Mouse (Mus musculus): ENCODE data around the gene Tex36.

Tex36 gene

GRCm38 (mm10) chr7:133591750-133592149, 10.2 kb downstream of the Tex36 start:
- DNase-seq (ENCODE audit: low spot score in 2 of 2), result no peak

GRCm38 (mm10) chr7:133583216-133583615, 18.7 kb downstream of the Tex36 start:
- no peak for DNase-seq (ENCODE audit: low spot score in 2 of 2)

- no peak for DNase-seq (ENCODE audit: low spot score in 2 of 2)
Observed at GRCm38 (mm10) chr7:133580296-133580640, 21.7 kb downstream of the Tex36 start.

GRCm38 (mm10) chr7:133579491-133580295, 22.3 kb downstream of the Tex36 start:
- DNase-seq (ENCODE audit: low spot score in 2 of 2), result no peak

- no peak for DNase-seq (ENCODE audit: low spot score in 2 of 2)
Observed at GRCm38 (mm10) chr7:133576825-133577224, 25.1 kb downstream of the Tex36 start.

GRCm38 (mm10) chr7:133576281-133576680, 25.7 kb downstream of the Tex36 start:
- DNase-seq (ENCODE audit: low spot score in 2 of 2), result no peak

- DNase-seq (ENCODE audit: low spot score in 2 of 2), result no peak
Observed at GRCm38 (mm10) chr7:133571927-133572326, 30.0 kb downstream of the Tex36 start.

GRCm38 (mm10) chr7:133569194-133569880, 32.6 kb downstream of the Tex36 start:
- DNase-seq (ENCODE audit: low spot score in 2 of 2), result no peak

- DNase-seq (ENCODE audit: low spot score in 2 of 2), result no peak
Observed at GRCm38 (mm10) chr7:133564600-133564999, 37.4 kb downstream of the Tex36 start.

GRCm38 (mm10) chr7:133563175-133563824, 38.7 kb downstream of the Tex36 start:
- no peak for DNase-seq (ENCODE audit: low spot score in 2 of 2)

GRCm38 (mm10) chr7:133555786-133556492, 46.0 kb downstream of the Tex36 start:
- no peak for DNase-seq (ENCODE audit: low spot score in 2 of 2)

GRCm38 (mm10) chr7:133552306-133552991, 49.5 kb downstream of the Tex36 start:
- DNase-seq (ENCODE audit: low spot score in 2 of 2), result no peak

GRCm38 (mm10) chr7:133551000-133551399, 51.0 kb downstream of the Tex36 start:
- no peak for DNase-seq (ENCODE audit: low spot score in 2 of 2)

- no peak for DNase-seq (ENCODE audit: low spot score in 2 of 2)
Observed at GRCm38 (mm10) chr7:133548434-133548833, 53.5 kb downstream of the Tex36 start.

- no peak for DNase-seq (ENCODE audit: low spot score in 2 of 2)
Observed at GRCm38 (mm10) chr7:133545631-133546030, 56.3 kb downstream of the Tex36 start.

- no peak for DNase-seq (ENCODE audit: low spot score in 2 of 2)
Observed at GRCm38 (mm10) chr7:133544966-133545365, 57.0 kb downstream of the Tex36 start.

- DNase-seq (ENCODE audit: low spot score in 2 of 2), result no peak
Observed at GRCm38 (mm10) chr7:133543131-133543530, 58.8 kb downstream of the Tex36 start.

GRCm38 (mm10) chr7:133537366-133537765, 64.6 kb downstream of the Tex36 start:
- no peak for DNase-seq (ENCODE audit: low spot score in 2 of 2)

Measured in thymus, postnatal 10 days (tissue).